Mouse (Mus musculus) myocyte (in vitro differentiated cells): ENCODE data around the gene Spata16.

ENCODE experiments used
- E2F4 ChIP-seq: IDR thresholded peaks from one replicate; pipeline ENCODE4 v1.6.1; 2011; ENCODE audit warnings: mild to moderate bottlenecking, control low read depth, moderate library complexity; ENCODE audit not compliant: insufficient read depth
- MAX ChIP-seq: IDR thresholded peaks from one replicate; pipeline ENCODE4 v1.6.1; 2011; ENCODE audit warnings: low read depth, mild to moderate bottlenecking, control low read depth
- MYOD1 ChIP-seq, 3 experiments: IDR thresholded peaks; one replicate each; pipeline ENCODE4 v1.6.1; 2011; ENCODE audit warnings: control low read depth in 2 of 3, low read depth in 2 of 3, mild to moderate bottlenecking in 2 of 3, moderate library complexity in 1 of 3; ENCODE audit not compliant: insufficient read length in 2 of 3, control insufficient read depth in 1 of 3
- MYOG ChIP-seq, 3 experiments: IDR thresholded peaks; one replicate each; pipeline ENCODE4 v1.6.1; 2011; ENCODE audit warnings: control low read depth in 2 of 3, low read depth in 2 of 3, mild to moderate bottlenecking in 2 of 3; ENCODE audit not compliant: insufficient read length in 2 of 3, control insufficient read depth in 1 of 3, insufficient read depth in 1 of 3
- POLR2A ChIP-seq: IDR thresholded peaks from one replicate; pipeline ENCODE4 v1.6.1; 2011; ENCODE audit warnings: low read depth, mild to moderate bottlenecking, control low read depth, moderate library complexity; ENCODE audit not compliant: insufficient read length
- POLR2AphosphoS2 ChIP-seq: IDR thresholded peaks from one replicate; pipeline ENCODE4 v1.6.1; 2011; ENCODE audit warnings: low read depth, control low read depth; ENCODE audit not compliant: insufficient read length
- REST ChIP-seq: IDR thresholded peaks from one replicate; pipeline ENCODE4 v1.6.1; 2011; ENCODE audit warnings: mild to moderate bottlenecking, control low read depth, moderate library complexity; ENCODE audit not compliant: insufficient read depth, insufficient read length
- SRF ChIP-seq: IDR thresholded peaks from one replicate; pipeline ENCODE4 v1.6.1; 2011; ENCODE audit warnings: low read depth; ENCODE audit not compliant: control insufficient read depth, insufficient read length
- USF1 ChIP-seq: IDR thresholded peaks from one replicate; pipeline ENCODE4 v1.6.1; 2011; ENCODE audit warnings: low read depth, mild to moderate bottlenecking, control low read depth, moderate library complexity

GRCm38 (mm10) chr3:26826958-26827839, 189.8 kb downstream of the Spata16 start:
- TF ChIP-seq MYOD1 (IDR thresholded peaks at IDR 0.05; ENCODE audit: control insufficient read depth in 1 of 3, insufficient read length in 2 of 3, low read depth in 2 of 3) (no peak), POLR2A (no peak), POLR2AphosphoS2 (no peak), E2F4 (no peak), REST (no peak), SRF (no peak), USF1 (no peak), MAX (no peak), MYOG (IDR thresholded peaks at IDR 0.05; ENCODE audit: control insufficient read depth in 1 of 3, insufficient read depth in 1 of 3, insufficient read length in 2 of 3, low read depth in 2 of 3) (no peak)
